Mouse (Mus musculus): Measurements from ENCODE around the gene Slc2a4. TPM values are rescaled to one million over a fixed set of nuclear protein-coding genes. Genes with fewer than 3 reads are reported as not detected.
A peak's percentile ranks its signal among the peaks of the same experiment; 100 is the strongest.

Gene Slc2a4
- polyA plus RNA-seq, 1 experiment from 2014 or later, result 3.1 TPM

GRCm38 (mm10) chr11:69979827-69980195, 31.8 kb upstream of the Slc2a4 start:
- peaks cover 14% of the 10 kb centered on the region for H3K36me3 ChIP-seq (ENCODE audit: control insufficient read depth, insufficient read depth, low read length)
- peaks cover 26% of the 10 kb centered on the region for H3K4me1 ChIP-seq (ENCODE audit: control insufficient read depth, insufficient read depth, low read length)
- H3K27me3 ChIP-seq (ENCODE audit: control insufficient read depth, insufficient read depth, low read depth, low read length), result no peaks in the 10 kb centered on the region
- H3K4me2 ChIP-seq (ENCODE audit: low read length), result peak overlapping the region; percentile 92
- H3K9ac ChIP-seq (ENCODE audit: low read depth, low read length), result peak overlapping the region; percentile 99
- 4% methylated on average over 16 of the region's 16 CpGs for WGBS
- H3K9me3 ChIP-seq (replicated peaks; ENCODE audit: control insufficient read depth, low read length, poor library complexity, severe bottlenecking), result no peaks in the 10 kb centered on the region
- H3K27ac ChIP-seq (ENCODE audit: low read length), result peak overlapping the region; percentile 98
- H3K4me3 ChIP-seq (ENCODE audit: low read depth, low read length), result peak overlapping the region; percentile 98
- no peak for ATAC-seq

- Histone ChIP-seq H3K9me3 (replicated peaks; ENCODE audit: control insufficient read depth, low read length, poor library complexity, severe bottlenecking) (no peaks in the 10 kb centered on the region), H3K36me3 (ENCODE audit: control insufficient read depth, insufficient read depth, low read length) (peaks cover 20% of the 10 kb centered on the region), H3K4me3 (ENCODE audit: low read depth, low read length) (no peak overlapping the region), H3K4me2 (ENCODE audit: low read length) (no peak overlapping the region), H3K27ac (ENCODE audit: low read length) (no peak overlapping the region), H3K27me3 (ENCODE audit: control insufficient read depth, insufficient read depth, low read depth, low read length) (no peaks in the 10 kb centered on the region), H3K9ac (ENCODE audit: low read depth, low read length) (no peak overlapping the region), H3K4me1 (ENCODE audit: control insufficient read depth, insufficient read depth, low read length) (peaks cover 10% of the 10 kb centered on the region)
- no peak for ATAC-seq
- 92% methylated on average over 4 of the region's 4 CpGs for WGBS
These were observed 28.3 kb upstream of the Slc2a4 start for GRCm38 (mm10) chr11:69976271-69976670.

GRCm38 (mm10) chr11:69974907-69975306, 26.9 kb upstream of the Slc2a4 start:
- Histone ChIP-seq H3K27ac (ENCODE audit: low read length) (no peak overlapping the region), H3K36me3 (ENCODE audit: control insufficient read depth, insufficient read depth, low read length) (peaks cover 20% of the 10 kb centered on the region), H3K9me3 (replicated peaks; ENCODE audit: control insufficient read depth, low read length, poor library complexity, severe bottlenecking) (no peaks in the 10 kb centered on the region), H3K9ac (ENCODE audit: low read depth, low read length) (no peak overlapping the region), H3K27me3 (ENCODE audit: control insufficient read depth, insufficient read depth, low read depth, low read length) (no peaks in the 10 kb centered on the region), H3K4me2 (ENCODE audit: low read length) (no peak overlapping the region), H3K4me1 (ENCODE audit: control insufficient read depth, insufficient read depth, low read length) (peaks cover 10% of the 10 kb centered on the region), H3K4me3 (ENCODE audit: low read depth, low read length) (no peak overlapping the region)
- WGBS, result 95% methylated on average over 2 of the region's 2 CpGs
- no peak for ATAC-seq

- H3K4me2 ChIP-seq (ENCODE audit: low read length), result no peak overlapping the region
- H3K9me3 ChIP-seq (replicated peaks; ENCODE audit: control insufficient read depth, low read length, poor library complexity, severe bottlenecking), result no peaks in the 10 kb centered on the region
- no peak overlapping the region for H3K27ac ChIP-seq (ENCODE audit: low read length)
- peaks cover 3% of the 10 kb centered on the region; the same call in 1 of the 2 replicates for H3K4me1 ChIP-seq (ENCODE audit: control insufficient read depth, insufficient read depth, low read length)
- 95% methylated on average over 3 of the region's 3 CpGs for WGBS
- no peak for ATAC-seq
- no peak overlapping the region for H3K9ac ChIP-seq (ENCODE audit: low read depth, low read length)
- peaks cover 27% of the 10 kb centered on the region for H3K36me3 ChIP-seq (ENCODE audit: control insufficient read depth, insufficient read depth, low read length)
- H3K27me3 ChIP-seq (ENCODE audit: control insufficient read depth, insufficient read depth, low read depth, low read length), result peaks cover 23% of the 10 kb centered on the region
- no peak overlapping the region for H3K4me3 ChIP-seq (ENCODE audit: low read depth, low read length)
These were observed 22.8 kb upstream of the Slc2a4 start for GRCm38 (mm10) chr11:69970775-69971174.

GRCm38 (mm10) chr11:69970222-69970621, 22.2 kb upstream of the Slc2a4 start:
- no peak overlapping the region for H3K9ac ChIP-seq (ENCODE audit: low read depth, low read length)
- no peak overlapping the region for H3K4me3 ChIP-seq (ENCODE audit: low read depth, low read length)
- H3K4me2 ChIP-seq (ENCODE audit: low read length), result no peak overlapping the region
- peaks cover 26% of the 10 kb centered on the region for H3K36me3 ChIP-seq (ENCODE audit: control insufficient read depth, insufficient read depth, low read length)
- H3K4me1 ChIP-seq (ENCODE audit: control insufficient read depth, insufficient read depth, low read length), result peaks cover 6% of the 10 kb centered on the region; the same call in 1 of the 2 replicates
- H3K9me3 ChIP-seq (replicated peaks; ENCODE audit: control insufficient read depth, low read length, poor library complexity, severe bottlenecking), result no peaks in the 10 kb centered on the region
- ATAC-seq, result no peak
- H3K27ac ChIP-seq (ENCODE audit: low read length), result no peak overlapping the region
- 94% methylated on average over 6 of the region's 6 CpGs for WGBS
- H3K27me3 ChIP-seq (ENCODE audit: control insufficient read depth, insufficient read depth, low read depth, low read length), result peaks cover 26% of the 10 kb centered on the region

- Histone ChIP-seq H3K9me3 (replicated peaks; ENCODE audit: control insufficient read depth, low read length, poor library complexity, severe bottlenecking) (no peaks in the 10 kb centered on the region), H3K9ac (ENCODE audit: low read depth, low read length) (no peak overlapping the region), H3K4me2 (ENCODE audit: low read length) (no peak overlapping the region), H3K36me3 (ENCODE audit: control insufficient read depth, insufficient read depth, low read length) (peaks cover 20% of the 10 kb centered on the region), H3K4me3 (ENCODE audit: low read depth, low read length) (no peak overlapping the region), H3K4me1 (ENCODE audit: control insufficient read depth, insufficient read depth, low read length) (peaks cover 6% of the 10 kb centered on the region; the same call in 1 of the 2 replicates), H3K27me3 (ENCODE audit: control insufficient read depth, insufficient read depth, low read depth, low read length) (peaks cover 38% of the 10 kb centered on the region), H3K27ac (ENCODE audit: low read length) (no peak overlapping the region)
- 92% methylated on average over 4 of the region's 4 CpGs for WGBS
- no peak for ATAC-seq
These were observed 20.8 kb upstream of the Slc2a4 start for GRCm38 (mm10) chr11:69968793-69969192.

- H3K4me3 ChIP-seq (ENCODE audit: low read depth, low read length), result peak overlapping the region; percentile 23; the same call in 1 of the 2 replicates
- H3K27ac ChIP-seq (ENCODE audit: low read length), result no peak overlapping the region
- peaks cover 14% of the 10 kb centered on the region for H3K36me3 ChIP-seq (ENCODE audit: control insufficient read depth, insufficient read depth, low read length)
- 40% methylated on average over 17 of the region's 17 CpGs for WGBS
- H3K4me2 ChIP-seq (ENCODE audit: low read length), result peak overlapping the region; percentile 43
- peaks cover 51% of the 10 kb centered on the region for H3K27me3 ChIP-seq (ENCODE audit: control insufficient read depth, insufficient read depth, low read depth, low read length)
- peak overlapping the region; percentile 36 for H3K9ac ChIP-seq (ENCODE audit: low read depth, low read length)
- no peaks in the 10 kb centered on the region for H3K9me3 ChIP-seq (replicated peaks; ENCODE audit: control insufficient read depth, low read length, poor library complexity, severe bottlenecking)
- H3K4me1 ChIP-seq (ENCODE audit: control insufficient read depth, insufficient read depth, low read length), result peaks cover 6% of the 10 kb centered on the region; the same call in 1 of the 2 replicates
- ATAC-seq, result no peak
These were observed 19.0 kb upstream of the Slc2a4 start for GRCm38 (mm10) chr11:69966860-69967517.

GRCm38 (mm10) chr11:69966006-69966859, 18.2 kb upstream of the Slc2a4 start:
- Histone ChIP-seq H3K36me3 (ENCODE audit: control insufficient read depth, insufficient read depth, low read length) (peaks cover 13% of the 10 kb centered on the region), H3K4me2 (ENCODE audit: low read length) (peak overlapping the region; percentile 43), H3K27me3 (ENCODE audit: control insufficient read depth, insufficient read depth, low read depth, low read length) (peaks cover 57% of the 10 kb centered on the region), H3K4me3 (ENCODE audit: low read depth, low read length) (peak overlapping the region; percentile 23), H3K9me3 (replicated peaks; ENCODE audit: control insufficient read depth, low read length, poor library complexity, severe bottlenecking) (no peaks in the 10 kb centered on the region), H3K27ac (ENCODE audit: low read length) (no peak overlapping the region), H3K4me1 (ENCODE audit: control insufficient read depth, insufficient read depth, low read length) (peaks cover 6% of the 10 kb centered on the region; the same call in 1 of the 2 replicates), H3K9ac (ENCODE audit: low read depth, low read length) (peak overlapping the region; percentile 36)
- peak; percentile 32; the same call in 1 of the 2 replicates for ATAC-seq
- 2% methylated on average over 56 of the region's 59 CpGs for WGBS
